Mouse (Mus musculus) kidney, postnatal 10 days (tissue): ENCODE measurements around the gene Ptbp2.

Experiments
- DNase-seq: peaks from one replicate; pipeline ENCODE4 v3.0.0; 2021; ENCODE audit warnings: mixed read lengths

Gene Ptbp2

DNA sequence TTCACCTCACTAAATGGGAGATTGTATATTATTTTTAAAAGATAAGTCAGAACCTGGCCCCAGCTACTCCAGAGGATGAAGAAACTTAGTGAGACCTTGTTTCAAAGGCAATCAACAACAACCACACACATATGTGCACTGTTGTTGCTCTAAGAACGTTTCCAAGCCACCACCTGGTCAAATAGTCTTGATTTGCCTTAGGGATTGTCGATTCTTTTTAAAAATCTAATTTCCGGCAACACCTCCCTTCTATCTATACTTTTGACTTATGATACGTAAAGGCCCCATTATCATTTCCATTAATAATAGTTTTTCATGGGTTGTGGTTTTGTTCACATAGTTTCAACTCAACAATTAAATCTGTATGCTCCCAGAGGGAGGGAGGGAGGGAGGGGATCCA, at the start of gene Ptbp2:
Ptbp2 (minus strand) TSS at position 101 of the 400 bp plus-strand sequence.
- no peak for DNase-seq

- no peak for DNase-seq
Measured at GRCm38 (mm10) chr3:119814678-119815077, 30.4 kb upstream of the Ptbp2 start.

DNA sequence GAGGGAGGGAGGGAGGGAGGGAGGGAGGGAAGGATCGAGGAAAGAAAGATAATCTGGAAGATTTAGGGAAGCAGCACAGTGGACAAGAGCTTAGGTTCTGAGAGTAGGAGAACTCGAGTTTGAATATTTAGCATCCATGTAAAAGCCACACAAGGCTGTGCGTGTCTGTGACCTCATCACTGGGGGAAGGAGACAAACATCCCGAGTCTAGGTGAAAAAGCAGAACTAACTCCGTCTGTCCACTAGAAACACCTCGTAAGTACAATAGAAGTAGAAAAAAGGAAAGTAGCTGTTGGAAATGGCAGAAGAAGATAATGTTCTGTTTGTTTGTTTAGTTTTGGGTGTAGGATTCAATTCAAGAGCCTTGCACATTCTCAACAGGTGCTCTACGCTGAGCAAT, 21.9 kb upstream of the Ptbp2 start:
- DNase-seq: no peak

- no peak for DNase-seq
Measured at GRCm38 (mm10) chr3:119794677-119795365, 10.6 kb upstream of the Ptbp2 start.

GRCm38 (mm10) chr3:119782946-119783701, 1.1 kb downstream of the Ptbp2 start:
- peak; percentile 94 for DNase-seq

GRCm38 (mm10) chr3:119782022-119782945, 2.0 kb downstream of the Ptbp2 start:
- peak; percentile 77 for DNase-seq

GRCm38 (mm10) chr3:119780876-119781275, 3.4 kb downstream of the Ptbp2 start:
- no peak for DNase-seq

DNA sequence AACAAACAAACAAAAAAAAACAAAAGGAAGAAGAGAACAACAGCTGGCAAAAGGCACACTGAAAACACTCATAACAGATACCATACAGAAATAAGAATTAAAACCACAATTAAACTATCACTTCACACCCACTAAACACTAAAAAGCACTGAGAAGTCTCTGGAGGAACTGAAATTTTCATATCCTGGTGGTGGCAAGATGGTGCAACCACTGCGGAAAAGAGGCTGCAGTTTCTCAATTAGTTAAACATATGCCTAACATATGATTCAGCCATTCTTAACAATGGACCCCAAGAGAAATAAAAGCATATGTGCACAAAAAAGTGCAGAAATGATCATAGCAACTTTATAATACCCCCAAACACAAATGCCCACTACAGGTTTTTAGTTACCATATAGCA, 5.0 kb downstream of the Ptbp2 start:
- no peak for DNase-seq

DNA sequence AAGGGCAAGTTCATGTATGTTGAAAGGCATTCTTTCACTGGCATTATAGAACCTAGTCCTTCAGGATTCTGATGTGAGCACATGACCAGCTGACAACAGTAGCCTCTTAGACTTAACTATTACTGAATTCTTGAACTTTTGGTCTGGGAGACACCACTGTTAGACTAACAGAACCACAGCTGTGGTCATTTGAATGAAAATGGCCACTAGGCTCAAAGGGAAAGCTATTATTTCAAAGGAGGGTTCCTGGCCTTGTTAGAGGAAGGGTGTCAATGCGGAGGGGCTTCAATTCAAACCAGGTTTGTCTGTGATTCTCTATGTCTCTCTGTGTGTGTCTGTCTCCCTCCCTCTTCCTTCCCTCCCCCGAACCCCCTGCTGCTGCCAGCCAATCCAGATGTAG, 5.8 kb downstream of the Ptbp2 start:
- DNase-seq: no peak

- DNase-seq: peak; percentile 18
Measured at GRCm38 (mm10) chr3:119776129-119776528, 8.1 kb downstream of the Ptbp2 start.

DNA sequence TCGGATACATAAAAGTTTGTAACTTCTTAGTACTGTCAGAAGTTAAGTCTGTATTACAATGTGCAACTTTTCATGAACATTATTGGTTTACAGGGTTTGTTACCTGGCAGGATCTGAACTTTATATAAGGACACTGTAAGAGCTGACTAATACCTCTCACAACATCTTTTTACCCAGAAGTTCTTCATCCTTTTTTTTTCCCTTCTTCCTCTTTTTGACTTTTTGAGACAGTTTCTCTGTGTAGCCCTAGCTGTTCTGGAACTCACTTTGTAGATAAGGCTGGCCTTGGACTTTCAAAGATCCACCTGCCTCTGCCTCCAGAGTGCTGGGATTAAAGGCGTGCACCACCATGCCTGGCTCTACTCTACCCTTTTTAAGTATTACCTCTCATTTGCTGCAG, 11.5 kb downstream of the Ptbp2 start:
- DNase-seq: no peak

GRCm38 (mm10) chr3:119763772-119764171, 20.5 kb downstream of the Ptbp2 start:
- no peak for DNase-seq

DNA sequence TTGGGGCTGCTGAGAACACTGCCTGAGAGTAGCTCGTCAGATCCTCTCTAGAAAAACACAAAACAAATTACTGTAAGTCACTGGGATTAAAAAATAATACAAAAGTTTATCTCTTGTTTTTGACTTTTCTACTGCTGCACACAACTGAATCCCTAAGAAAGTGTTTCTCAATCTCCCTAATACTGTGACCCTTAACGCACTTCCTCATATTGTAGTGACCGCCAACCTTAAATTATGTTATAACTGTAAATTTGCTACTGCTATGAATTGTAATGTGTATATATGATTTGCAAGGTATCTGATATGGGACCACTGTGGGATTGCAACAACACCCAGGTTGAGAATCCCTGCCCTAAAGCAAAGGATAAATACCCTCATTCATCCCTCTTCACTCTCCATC, 22.5 kb downstream of the Ptbp2 start:
- no peak for DNase-seq

DNA sequence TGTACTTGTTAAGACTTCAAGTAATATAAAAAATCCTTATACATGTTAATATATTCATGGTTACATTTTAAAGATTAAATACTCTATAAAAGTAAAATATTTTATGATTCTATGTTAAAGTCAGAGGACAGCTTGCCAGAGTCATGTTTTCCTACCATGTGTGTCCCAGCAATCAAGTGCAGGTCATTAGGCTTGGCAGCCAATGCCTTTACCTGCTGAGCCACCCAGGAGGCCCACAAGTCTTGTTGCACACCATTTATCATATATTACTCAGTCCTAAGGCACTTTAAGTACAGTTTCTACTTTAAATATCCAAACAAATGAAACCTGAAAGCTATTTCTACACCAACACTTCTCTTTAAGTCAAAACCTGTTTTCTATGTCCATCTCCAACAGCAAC, 30.5 kb downstream of the Ptbp2 start:
- no peak for DNase-seq

GRCm38 (mm10) chr3:119749551-119750249, 34.6 kb downstream of the Ptbp2 start:
- DNase-seq: no peak

DNA sequence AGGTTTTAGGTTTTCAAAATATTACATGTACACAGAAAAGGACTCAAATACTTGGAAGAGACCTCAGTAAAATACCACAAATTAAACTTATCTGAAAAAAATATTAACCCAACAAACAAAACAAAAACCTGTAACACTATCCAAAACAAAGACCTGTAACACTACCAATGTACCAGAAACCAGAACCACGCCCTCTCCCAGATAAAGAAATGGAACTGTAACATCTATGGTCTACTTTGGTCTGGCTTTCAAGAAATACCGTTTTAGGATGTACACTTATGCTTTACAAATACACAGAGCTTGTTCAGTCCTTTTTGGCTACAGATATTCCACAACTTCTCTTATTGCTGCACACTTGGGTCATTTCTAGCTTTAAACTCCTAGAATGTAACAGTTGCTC, 35.1 kb downstream of the Ptbp2 start:
- no peak for DNase-seq

DNA sequence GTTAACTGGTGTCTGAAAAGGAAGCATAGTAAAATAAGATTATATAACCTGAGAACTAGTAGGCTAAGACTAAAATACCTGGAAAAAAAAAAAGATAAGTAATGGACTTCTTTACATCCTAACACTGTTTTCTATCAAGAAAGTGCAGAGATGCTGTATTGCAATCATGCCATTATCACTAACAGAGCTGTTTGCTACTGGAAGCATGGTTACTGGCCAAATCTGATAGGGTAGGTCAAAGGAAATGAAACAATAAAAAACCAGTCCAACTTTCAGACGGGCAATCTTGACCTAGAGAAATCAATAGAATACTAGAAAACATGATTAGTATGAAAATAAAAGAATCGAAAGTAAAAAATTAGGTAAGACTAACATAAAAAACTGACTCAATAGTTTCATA, 37.6 kb downstream of the Ptbp2 start:
- DNase-seq: no peak

DNA sequence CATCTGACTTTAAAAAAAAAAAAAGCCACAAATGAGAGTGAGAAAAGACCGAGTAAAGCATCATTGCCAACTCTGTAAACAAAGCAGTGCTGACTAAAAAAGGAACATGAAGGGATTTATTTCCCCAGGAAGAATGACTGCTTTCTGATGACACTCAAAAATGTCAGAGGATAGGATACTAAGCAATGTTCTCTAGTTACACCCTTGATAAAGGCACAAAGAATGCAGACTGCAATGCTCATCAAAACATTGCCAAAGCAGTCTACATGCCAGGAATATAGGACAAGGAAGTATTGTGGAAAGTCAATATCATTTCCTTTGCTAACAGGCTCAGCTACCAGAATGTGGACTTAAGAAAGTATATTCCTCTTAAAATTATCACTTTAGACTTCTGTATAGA, 38.5 kb downstream of the Ptbp2 start:
- DNase-seq: no peak

- DNase-seq: no peak
Measured at GRCm38 (mm10) chr3:119729863-119730262, 54.4 kb downstream of the Ptbp2 start.

- no peak for DNase-seq
Measured at GRCm38 (mm10) chr3:119712066-119712465, 72.2 kb downstream of the Ptbp2 start.

DNA sequence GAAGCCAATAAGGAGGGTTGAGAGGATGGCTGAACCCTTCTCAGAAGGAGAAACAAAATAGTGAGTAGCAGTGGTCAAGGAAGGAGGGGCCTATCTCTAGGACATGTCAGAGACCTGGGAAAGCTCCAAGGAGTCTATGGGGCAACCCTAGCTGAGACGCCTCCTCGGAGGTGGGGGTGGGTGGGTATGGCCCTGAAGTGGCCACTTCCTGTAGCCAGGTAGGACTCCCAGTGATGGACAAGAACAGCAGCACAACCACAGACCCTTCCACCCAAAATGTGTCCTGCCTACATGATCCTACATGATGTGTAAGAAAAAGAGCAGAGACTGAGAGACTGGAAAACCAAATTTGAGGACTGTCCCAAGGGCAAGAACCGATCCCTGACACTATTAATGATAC, 72.8 kb downstream of the Ptbp2 start:
- DNase-seq: no peak

GRCm38 (mm10) chr3:119701467-119701866, 82.8 kb downstream of the Ptbp2 start:
- peak; percentile 55 for DNase-seq

DNA sequence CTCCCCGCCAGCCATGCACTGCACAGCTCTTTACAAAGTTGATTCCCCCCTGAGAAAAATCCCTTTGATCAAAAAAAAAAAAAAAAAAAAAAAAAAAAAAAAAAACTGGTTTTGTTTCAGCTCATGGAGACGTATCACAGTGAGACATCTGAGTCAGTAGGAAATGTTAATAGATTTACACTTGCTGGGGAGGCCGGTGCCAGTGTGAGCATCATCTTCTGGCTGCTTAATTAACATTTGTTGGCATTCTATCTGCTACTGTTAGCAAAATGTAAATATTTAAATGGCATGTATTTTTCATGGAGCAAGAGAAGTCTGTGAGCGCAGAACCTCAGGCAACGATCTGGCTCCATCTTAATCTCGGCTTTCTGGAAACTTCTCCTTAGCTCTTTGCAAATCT, 99.5 kb downstream of the Ptbp2 start:
- DNase-seq: no peak
